Mouse (Mus musculus) cerebellum, adult 9-10 months (tissue): Measurements from ENCODE around the gene Nek9.

Experiments
- DNase-seq: peaks from one replicate; pipeline ENCODE4 v3.0.0; 2022

The Nek9 gene

DNA sequence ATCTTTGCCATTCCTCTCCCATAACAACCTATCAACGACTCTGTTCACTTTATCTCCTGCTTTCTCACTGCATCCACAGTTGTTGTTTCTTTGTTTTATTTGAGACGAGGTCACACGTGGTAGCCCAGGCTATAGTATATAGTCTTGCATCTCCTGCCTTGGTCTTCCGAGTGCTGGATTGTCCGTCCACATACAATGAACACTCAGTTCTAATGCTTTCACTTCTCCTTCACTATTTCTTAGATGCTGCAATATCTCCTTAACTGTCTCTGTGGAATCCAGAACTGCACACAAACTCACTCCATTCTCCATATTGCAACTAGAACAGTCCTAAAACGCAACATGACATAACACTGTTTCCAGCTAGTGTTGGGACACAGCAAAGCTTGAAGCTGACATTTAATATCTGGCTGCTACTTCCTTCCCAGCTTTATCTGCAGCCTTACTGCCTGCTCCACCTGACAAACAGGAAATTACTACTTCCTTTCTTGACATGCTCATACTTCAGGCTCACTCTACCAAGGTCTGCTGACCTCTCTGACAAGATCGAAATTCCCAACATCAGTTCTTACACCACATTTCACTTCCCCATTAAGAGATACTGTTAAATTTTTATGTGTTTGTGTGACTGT is 82.0 kb downstream of the Nek9 start:
- DNase-seq, result no peak

GRCm38 (mm10) chr12:85256074-85256751 is 82.9 kb downstream of the Nek9 start:
- DNase-seq, result no peak

- DNase-seq, result no peak
Measured at GRCm38 (mm10) chr12:85252083-85252482, 87.1 kb downstream of the Nek9 start.
